Mouse (Mus musculus): ENCODE measurements at regions not wholly inside any gene's neighbourhood (a gene's known extent, or its start where the extent isn't known, plus 50 kb on each side); places are given as distances from the start of the nearest gene placed in this dataset.

- TF ChIP-seq ZNF384 (IDR thresholded peaks at IDR 0.05; ENCODE audit: low read depth, low read length) (no peak), MAFK (IDR thresholded peaks at IDR 0.05; ENCODE audit: insufficient read depth, low read depth, low read length) (no peak)
Observed at GRCm38 (mm10) chr14:67169201-67169600, 1160.2 kb upstream of the Gulo start.
